Mouse (Mus musculus) embryonic facial prominence, embryonic 10.5 days (tissue): ENCODE measurements at regions not wholly inside any gene's neighbourhood (a gene's known extent, or its start where the extent isn't known, plus 50 kb on each side); places are given as distances from the start of the nearest gene placed in this dataset.

Experiments used
- DNase-seq: peaks from one replicate; pipeline ENCODE4 v3.0.0-alpha.2; 2017; ENCODE audit warnings: low spot score
- H3K27ac ChIP-seq: fragments of 300-500 bp; sonication (generic); replicated peaks from 2 replicates; pipeline ENCODE4 v1.5.1; 2016; ENCODE audit warnings: mild to moderate bottlenecking
- H3K27me3 ChIP-seq: fragments of 300-500 bp; sonication (generic); replicated peaks from 2 replicates; pipeline ENCODE4 v1.6.1; 2016; ENCODE audit warnings: low read depth, mild to moderate bottlenecking; ENCODE audit not compliant: poor library complexity, severe bottlenecking
- H3K36me3 ChIP-seq: fragments of 300-500 bp; sonication (generic); replicated peaks from 2 replicates; pipeline ENCODE4 v1.6.1; 2016; ENCODE audit warnings: mild to moderate bottlenecking, moderate library complexity
- H3K4me1 ChIP-seq: fragments of 300-500 bp; sonication (generic); 2 replicates; pipeline ENCODE4 v1.6.1; 2016
- H3K4me3 ChIP-seq: fragments of 300-500 bp; sonication (generic); 2 replicates; pipeline ENCODE4 v1.5.1; 2016; ENCODE audit warnings: mild to moderate bottlenecking, moderate library complexity
- H3K9me3 ChIP-seq: fragments of 300-500 bp; sonication (generic); 2 replicates; pipeline ENCODE4 v1.6.1; 2016; ENCODE audit warnings: mild to moderate bottlenecking
- WGBS: fragments of 180-500 bp; shearing (Covaris S2); methylation state at CpG from one replicate; pipeline ENCODE4 v1.1.7; 2016; 5-methylcytosine and 5-hydroxymethylcytosine counted together

GRCm38 (mm10) chr2:116812869-116813558 lies 65.5 kb upstream of the Tmco5 start:
- WGBS = 43% methylated on average over 13 of the region's 13 CpGs
- H3K4me1 ChIP-seq = peaks cover 21% of the 10 kb centered on the region
- DNase-seq = peak; percentile 63
- H3K27ac ChIP-seq = no peak overlapping the region
- no peak overlapping the region for H3K4me3 ChIP-seq
- no peaks in the 10 kb centered on the region for H3K36me3 ChIP-seq
- no peaks in the 10 kb centered on the region for H3K27me3 ChIP-seq
- H3K9me3 ChIP-seq = no peaks in the 10 kb centered on the region

DNA sequence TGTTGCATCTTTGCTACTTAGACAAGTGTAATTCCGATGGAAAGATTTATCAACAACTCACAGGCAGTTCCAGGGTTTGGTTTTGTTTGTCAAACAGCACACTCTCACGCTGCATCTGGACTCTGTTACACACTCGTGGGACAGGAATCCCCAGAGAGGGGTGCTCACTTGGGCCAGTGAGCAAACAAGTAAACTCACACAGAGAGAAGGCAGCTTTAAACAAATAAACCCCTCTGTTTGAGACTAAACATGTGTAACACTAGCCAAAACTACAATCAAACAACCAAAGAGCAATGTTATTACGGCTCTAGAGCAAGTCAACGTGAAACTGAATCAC lies 65.0 kb upstream of the Tmco5 start:
- no peak overlapping the region for H3K27ac ChIP-seq
- no peak overlapping the region for H3K4me3 ChIP-seq
- peak; percentile 25 for DNase-seq
- no peaks in the 10 kb centered on the region for H3K9me3 ChIP-seq
- no peaks in the 10 kb centered on the region for H3K36me3 ChIP-seq
- 43% methylated on average over 5 of the region's 5 CpGs for WGBS
- H3K27me3 ChIP-seq = 0 out of 2 replicates have a peak, but pooled peaks cover 4% of the 10 kb centered on the region
- H3K4me1 ChIP-seq = peaks cover 23% of the 10 kb centered on the region

DNA sequence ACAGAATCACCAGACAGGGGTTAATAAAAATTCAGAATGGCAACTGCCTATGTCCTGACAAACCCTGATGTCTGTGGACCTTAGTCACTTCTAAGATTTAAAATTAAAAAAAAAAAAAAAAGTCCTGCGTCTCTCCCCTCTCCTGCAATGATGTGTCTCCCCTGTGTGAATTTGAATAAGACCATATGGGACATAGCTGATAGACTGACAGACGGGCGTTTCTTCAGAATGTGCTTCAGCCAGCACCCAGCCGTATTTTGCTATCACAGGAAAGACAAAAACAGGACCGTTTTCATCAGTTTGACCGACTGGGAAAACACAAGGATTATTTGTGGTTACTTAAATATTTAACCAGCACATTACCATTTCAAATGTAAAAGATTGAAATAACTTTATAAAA lies 61.4 kb upstream of the Tmco5 start:
- Histone ChIP-seq H3K27me3 (0 out of 2 replicates have a peak, but pooled peaks cover 15% of the 10 kb centered on the region), H3K4me3 (no peak overlapping the region), H3K9me3 (no peaks in the 10 kb centered on the region), H3K36me3 (no peaks in the 10 kb centered on the region), H3K27ac (no peak overlapping the region), H3K4me1 (peaks cover 40% of the 10 kb centered on the region)
- 70% methylated on average over 6 of the region's 6 CpGs for WGBS
- no peak for DNase-seq

DNA sequence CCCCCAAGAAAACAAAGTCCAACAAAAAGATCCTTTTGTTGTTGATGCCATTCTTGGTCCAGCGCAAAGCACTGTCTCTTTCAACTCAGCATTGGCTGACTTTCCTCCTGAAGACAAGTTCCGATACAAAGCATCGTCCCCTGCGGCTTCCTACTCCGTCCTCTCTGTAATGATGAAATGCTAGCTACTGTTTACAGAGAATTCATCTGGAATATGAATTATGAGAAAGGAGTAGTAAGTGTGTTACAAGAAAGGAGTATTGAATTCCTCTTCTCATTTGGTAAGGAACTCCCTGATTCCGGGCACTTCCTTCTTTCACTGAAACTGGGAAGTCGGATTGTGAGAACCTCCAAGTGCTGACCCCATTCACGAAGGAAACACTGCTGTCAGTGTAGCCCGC lies 60.9 kb upstream of the Tmco5 start:
- H3K9me3 ChIP-seq = no peaks in the 10 kb centered on the region
- no peaks in the 10 kb centered on the region for H3K36me3 ChIP-seq
- no peak overlapping the region for H3K4me3 ChIP-seq
- WGBS = 60% methylated on average over 9 of the region's 9 CpGs
- H3K27ac ChIP-seq = no peak overlapping the region
- H3K4me1 ChIP-seq = peaks cover 36% of the 10 kb centered on the region
- no peak for DNase-seq
- 0 out of 2 replicates have a peak, but pooled peaks cover 15% of the 10 kb centered on the region for H3K27me3 ChIP-seq

- H3K36me3 ChIP-seq = no peaks in the 10 kb centered on the region
- H3K4me3 ChIP-seq = no peak overlapping the region
- WGBS = 61% methylated on average over 2 of the region's 2 CpGs
- no peaks in the 10 kb centered on the region for H3K9me3 ChIP-seq
- H3K27me3 ChIP-seq = 0 out of 2 replicates have a peak, but pooled peaks cover 15% of the 10 kb centered on the region
- peaks cover 26% of the 10 kb centered on the region for H3K4me1 ChIP-seq
- DNase-seq = no peak
- no peak overlapping the region for H3K27ac ChIP-seq
These were observed 59.9 kb upstream of the Tmco5 start for GRCm38 (mm10) chr2:116818550-116818949.

GRCm38 (mm10) chr2:116819016-116819687 lies 59.3 kb upstream of the Tmco5 start:
- DNase-seq = no peak
- H3K36me3 ChIP-seq = no peaks in the 10 kb centered on the region
- H3K4me1 ChIP-seq = peaks cover 21% of the 10 kb centered on the region
- H3K27ac ChIP-seq = no peak overlapping the region
- H3K27me3 ChIP-seq = 0 out of 2 replicates have a peak, but pooled peaks cover 15% of the 10 kb centered on the region
- no peak overlapping the region for H3K4me3 ChIP-seq
- no peaks in the 10 kb centered on the region for H3K9me3 ChIP-seq
- 55% methylated on average over 13 of the region's 13 CpGs for WGBS

DNA sequence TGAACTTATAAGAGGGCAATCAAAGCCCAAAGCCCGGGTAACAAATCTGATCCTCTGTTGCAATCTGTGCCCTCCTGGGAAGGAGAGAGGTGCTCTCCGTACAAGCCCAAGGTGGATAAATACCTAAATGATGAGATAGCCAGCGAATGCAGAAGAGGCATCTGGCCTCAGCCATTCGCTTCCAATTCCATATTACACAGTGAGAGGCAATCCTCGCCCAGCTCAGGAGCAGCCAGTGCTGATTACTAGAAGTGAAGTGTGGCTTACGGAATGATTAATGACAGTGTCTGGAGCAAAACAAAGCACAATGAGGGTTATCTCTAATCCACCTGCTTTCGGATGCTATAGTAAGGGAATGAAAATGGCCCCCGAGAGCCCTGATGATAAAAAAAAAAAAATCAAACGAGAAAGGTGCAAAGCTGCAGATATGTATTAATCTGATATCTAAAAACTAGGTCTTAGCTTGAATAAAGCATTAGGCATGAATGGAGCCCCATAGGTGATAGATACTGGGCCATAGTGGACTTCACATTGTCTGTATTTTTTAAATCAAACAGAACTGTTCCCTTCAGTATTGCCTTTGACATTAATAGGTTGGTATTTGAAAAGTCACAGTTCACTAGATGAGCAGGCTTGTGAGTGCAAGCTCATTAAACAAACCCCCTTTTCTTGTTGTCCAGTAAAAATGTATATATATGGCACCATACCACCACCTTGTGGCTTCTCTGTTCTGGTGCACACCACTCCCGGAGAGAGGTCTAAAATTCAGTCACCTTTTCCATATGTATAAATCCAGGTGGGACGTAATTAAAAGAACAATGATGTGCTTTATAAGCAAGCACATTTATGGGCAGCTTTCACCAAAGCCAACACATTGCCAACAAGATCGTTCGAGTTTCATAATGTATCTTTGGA lies 57.4 kb upstream of the Tmco5 start:
- Histone ChIP-seq H3K27me3 (0 out of 2 replicates have a peak, but pooled peaks cover 15% of the 10 kb centered on the region), H3K36me3 (no peaks in the 10 kb centered on the region), H3K4me3 (no peak overlapping the region), H3K27ac (no peak overlapping the region), H3K4me1 (peaks cover 20% of the 10 kb centered on the region; the same call in 1 of the 2 replicates), H3K9me3 (no peaks in the 10 kb centered on the region)
- 68% methylated on average over 13 of the region's 13 CpGs for WGBS
- no peak for DNase-seq
